Mouse (Mus musculus) ovary, adult 10 weeks (tissue): ENCODE measurements around the gene 6030458C11Rik. TPM values are rescaled to one million over a fixed set of nuclear protein-coding genes. Genes with fewer than 3 reads are reported as not detected.

Experiments
- polyA plus RNA-seq: library from polyadenylated mRNA; stranded (reverse); fragments of 350-450 nt; fragmentation: Illumina TruSeq; extraction: RNeasy Lipid Tissue Mini Kit (QIAGEN cat#74804); gene quantifications from one replicate; pipeline ENCODE4 v1.2.3, GENCODE M21; 2014

6030458C11Rik gene
- 29.5 TPM for polyA plus RNA-seq

GRCm38 (mm10) chr15:12824197-12824952, at the start of gene 6030458C11Rik, which contains the start of gene Drosha:
6030458C11Rik (minus strand) TSS chr15:12824649.
Drosha (plus strand) TSS chr15:12824815.

Other genes starting within 250 kb of the 6030458C11Rik start
- 8.2 TPM for gene Pdzd2, start 84.7 kb downstream of the 6030458C11Rik start, polyA plus RNA-seq
- 32.4 TPM for gene Drosha, start 166 bp upstream of the 6030458C11Rik start, polyA plus RNA-seq